Mouse (Mus musculus) bone marrow, adult 2 months (tissue): ENCODE measurements around the gene Pip4k2a.

Experiments
- CTCF ChIP-seq: fragments of 200-500 bp; IDR thresholded peaks from 2 replicates; pipeline ENCODE4 v1.5.1; 2011; ENCODE audit warnings: low read length, control low read depth; ENCODE audit not compliant: control insufficient read depth, insufficient read depth
- POLR2A ChIP-seq: fragments of 200-500 bp; IDR thresholded peaks from 2 replicates; pipeline ENCODE4 v1.6.1; 2011; ENCODE audit warnings: low read depth, mild to moderate bottlenecking, control low read depth, low read length, borderline replicate concordance; ENCODE audit not compliant: control insufficient read depth

- no peak for TF ChIP-seq CTCF
- no peak for TF ChIP-seq POLR2A
These were observed 200.2 kb downstream of the Pip4k2a start for GRCm38 (mm10) chr2:18797776-18798175.
